In genomic region chr7:28766910-28767309, GRCm38 (mm10) we compare ENCODE assay signal across 9 mouse cellular contexts. TPM values are rescaled to one million over a fixed set of nuclear protein-coding genes. Genes with fewer than 3 reads are reported as not detected.
DNase-seq lines count a peak whose midpoint lies in the region; ATAC-seq and TF ChIP-seq lines count a peak whose summit lies in the region.
"Had no signal": no experiment of that assay in that cellular context is flagged by ENCODE, and none has a peak within 500 bp of the region (broad histone marks: within the 10 kb centered on the region; RNA-seq: fewer than 3 reads in every experiment).

No protein-coding gene starts in this region.

- 3% methylated on average over 14 of the region's 14 CpGs for WGBS in kidney, adult 2 months
- WGBS in forebrain, embryonic 16.5 days: 2% methylated on average over 14 of the region's 14 CpGs
- WGBS in midbrain, embryonic 10.5 days: 4% methylated on average over 14 of the region's 14 CpGs

- peak overlapping the region; percentile 83 for H3K4me2 ChIP-seq in forebrain, embryonic 16.5 days (ENCODE audit: low read length)

- no peak overlapping the region for H3K27ac ChIP-seq in kidney, adult 2 months (ENCODE audit: insufficient read depth, low read depth, low read length)
- no peak overlapping the region for H3K27ac ChIP-seq in forebrain, embryonic 16.5 days (ENCODE audit: low read length)
- H3K27ac ChIP-seq in midbrain, embryonic 10.5 days (replicated peaks): peak overlapping the region; percentile 84

- H3K27me3 ChIP-seq in kidney, adult 2 months (replicated peaks; ENCODE audit: control insufficient read depth, insufficient read depth, low read length): no peaks in the 10 kb centered on the region
- no peaks in the 10 kb centered on the region for H3K27me3 ChIP-seq in forebrain, embryonic 16.5 days (replicated peaks; ENCODE audit: control insufficient read depth, insufficient read depth, low read length)
- H3K27me3 ChIP-seq in midbrain, embryonic 10.5 days (ENCODE audit: low read depth, poor library complexity, severe bottlenecking): no peaks in the 10 kb centered on the region

- TF ChIP-seq POLR2A in kidney, adult 2 months (IDR thresholded peaks at IDR 0.05; ENCODE audit: low read depth, low read length): no peak

- peak overlapping the region; percentile 81 for H3K4me3 ChIP-seq in kidney, adult 2 months (ENCODE audit: insufficient read depth, low read depth, low read length)
- H3K4me3 ChIP-seq in forebrain, embryonic 16.5 days (replicated peaks; ENCODE audit: low read length): peak overlapping the region; percentile 86
- peak overlapping the region; percentile 84 for H3K4me3 ChIP-seq in midbrain, embryonic 10.5 days

- no peak for TF ChIP-seq CTCF in kidney, adult 2 months (conservative IDR thresholded peaks at IDR 0.05; ENCODE audit: insufficient read depth, insufficient read length, low read depth, low read length)

- no peaks in the 10 kb centered on the region for H3K9me3 ChIP-seq in forebrain, embryonic 16.5 days (ENCODE audit: control insufficient read depth, low read length)
- no peaks in the 10 kb centered on the region for H3K9me3 ChIP-seq in midbrain, embryonic 10.5 days (replicated peaks)

- H3K4me1 ChIP-seq in kidney, adult 2 months (ENCODE audit: control insufficient read depth, insufficient read depth, low read length): peaks cover 10% of the 10 kb centered on the region; the same call in 1 of the 2 replicates
- peaks cover 19% of the 10 kb centered on the region for H3K4me1 ChIP-seq in forebrain, embryonic 16.5 days (replicated peaks; ENCODE audit: control insufficient read depth, insufficient read depth, low read length)
- peaks cover 35% of the 10 kb centered on the region for H3K4me1 ChIP-seq in midbrain, embryonic 10.5 days

- peak; percentile 6 for ATAC-seq in forebrain, embryonic 16.5 days
- no peak for ATAC-seq in activated CD4-positive, CD25-positive, alpha-beta regulatory T cell, adult 4 months

- no peak for DNase-seq in kidney, adult 2 months
- DNase-seq in kidney, adult 11 months: no peak
- DNase-seq in Muller cell, postnatal 12 days (ENCODE audit: inconsistent ontology term): peak; percentile 30
- DNase-seq in midbrain, embryonic 10.5 days (ENCODE audit: low spot score): no peak
- DNase-seq in retina, postnatal 1 day: no peak
- DNase-seq in urinary bladder, postnatal 25 days (ENCODE audit: low spot score): no peak

- peak overlapping the region; percentile 76 for H3K9ac ChIP-seq in forebrain, embryonic 16.5 days (replicated peaks; ENCODE audit: low read depth, low read length)

- H3K36me3 ChIP-seq in kidney, adult 2 months (ENCODE audit: control insufficient read depth, insufficient read depth, low read length): no peaks in the 10 kb centered on the region
- no peaks in the 10 kb centered on the region; the same call in 1 of the 2 replicates for H3K36me3 ChIP-seq in forebrain, embryonic 16.5 days (ENCODE audit: control insufficient read depth, insufficient read depth)
- peaks cover 11% of the 10 kb centered on the region for H3K36me3 ChIP-seq in midbrain, embryonic 10.5 days

RNA-seq across cellular contexts. Expression of gene Sirt2, which starts 0.4 kb away (rescaled TPM):
- polyA plus RNA-seq in kidney, adult 2 months (2012; rRNA removed): 99.8 and 103 TPM in 2 replicates
- polyA plus RNA-seq in forebrain, embryonic 16.5 days (2015; fragmentation: Nextera tagmentation; extraction: Ambion mirVana): 107 and 122 TPM in 2 replicates
- 62.7 and 71.6 TPM in 2 replicates for polyA plus RNA-seq in midbrain, embryonic 10.5 days (2016; fragmentation: Nextera tagmentation; extraction: Ambion mirVana)
- 100 to 1,000 TPM in 1 of 2 experiments, 10 to 100 TPM in 1; 82.3 to 103 TPM for polyA plus RNA-seq in activated CD4-positive, CD25-positive, alpha-beta regulatory T cell, adult 4 months (2017; shearing (Covaris generic))

RNA-seq across cellular contexts. Expression of gene Nfkbib, which starts 0.4 kb away (rescaled TPM):
- 37.9 and 41.6 TPM in 2 replicates for polyA plus RNA-seq in kidney, adult 2 months (2012; rRNA removed)
- 58.8 and 62.1 TPM in 2 replicates for polyA plus RNA-seq in forebrain, embryonic 16.5 days (2015; fragmentation: Nextera tagmentation; extraction: Ambion mirVana)
- 57.6 and 62.3 TPM in 2 replicates for polyA plus RNA-seq in midbrain, embryonic 10.5 days (2016; fragmentation: Nextera tagmentation; extraction: Ambion mirVana)
- polyA plus RNA-seq in activated CD4-positive, CD25-positive, alpha-beta regulatory T cell, adult 4 months (2017; shearing (Covaris generic)): 10 to 100 TPM; 56.4 to 78.9 TPM

RNA-seq across cellular contexts. Expression of gene Ccer2, which starts 10.9 kb away (rescaled TPM):
- not detected in 2 replicates for polyA plus RNA-seq in kidney, adult 2 months (2012; rRNA removed)
- polyA plus RNA-seq in forebrain, embryonic 16.5 days (2015; fragmentation: Nextera tagmentation; extraction: Ambion mirVana): not detected in 2 replicates
- polyA plus RNA-seq in midbrain, embryonic 10.5 days (2016; fragmentation: Nextera tagmentation; extraction: Ambion mirVana): 0.20 TPM in 1 of 2 replicates, not detected in the other
- not detected for polyA plus RNA-seq in activated CD4-positive, CD25-positive, alpha-beta regulatory T cell, adult 4 months (2017; shearing (Covaris generic))
- polyA plus RNA-seq: large intestine, adult 2 months had no signal

RNA-seq across cellular contexts. Expression of gene Rinl, which starts 21.9 kb away (rescaled TPM):
- polyA plus RNA-seq in kidney, adult 2 months (2012; rRNA removed): 2.9 and 5.9 TPM in 2 replicates
- polyA plus RNA-seq in forebrain, embryonic 16.5 days (2015; fragmentation: Nextera tagmentation; extraction: Ambion mirVana): 1.2 and 1.3 TPM in 2 replicates
- polyA plus RNA-seq in midbrain, embryonic 10.5 days (2016; fragmentation: Nextera tagmentation; extraction: Ambion mirVana): 3.5 and 4.0 TPM in 2 replicates
- 100 to 1,000 TPM; 199 to 272 TPM for polyA plus RNA-seq in activated CD4-positive, CD25-positive, alpha-beta regulatory T cell, adult 4 months (2017; shearing (Covaris generic))

RNA-seq across cellular contexts. Expression of gene Sars2, which starts 25.1 kb away (rescaled TPM):
- polyA plus RNA-seq in kidney, adult 2 months (2012; rRNA removed): 19.4 and 22.9 TPM in 2 replicates
- polyA plus RNA-seq in forebrain, embryonic 16.5 days (2015; fragmentation: Nextera tagmentation; extraction: Ambion mirVana): 16.9 and 17.2 TPM in 2 replicates
- polyA plus RNA-seq in midbrain, embryonic 10.5 days (2016; fragmentation: Nextera tagmentation; extraction: Ambion mirVana): 39.9 and 41.8 TPM in 2 replicates
- polyA plus RNA-seq in activated CD4-positive, CD25-positive, alpha-beta regulatory T cell, adult 4 months (2017; shearing (Covaris generic)): 10 to 100 TPM in 1 of 2 experiments, 1 to 10 TPM in 1; 8.9 to 13.0 TPM
